Mouse (Mus musculus): ENCODE measurements around the gene Cacnb2. TPM values are rescaled to one million over a fixed set of nuclear protein-coding genes. Genes with fewer than 3 reads are reported as not detected.

The Cacnb2 gene
- 5.6 and 5.9 TPM in 2 replicates for polyA plus RNA-seq (2014; fragmentation: Nextera tagmentation; extraction: Ambion mirVana)

DNA sequence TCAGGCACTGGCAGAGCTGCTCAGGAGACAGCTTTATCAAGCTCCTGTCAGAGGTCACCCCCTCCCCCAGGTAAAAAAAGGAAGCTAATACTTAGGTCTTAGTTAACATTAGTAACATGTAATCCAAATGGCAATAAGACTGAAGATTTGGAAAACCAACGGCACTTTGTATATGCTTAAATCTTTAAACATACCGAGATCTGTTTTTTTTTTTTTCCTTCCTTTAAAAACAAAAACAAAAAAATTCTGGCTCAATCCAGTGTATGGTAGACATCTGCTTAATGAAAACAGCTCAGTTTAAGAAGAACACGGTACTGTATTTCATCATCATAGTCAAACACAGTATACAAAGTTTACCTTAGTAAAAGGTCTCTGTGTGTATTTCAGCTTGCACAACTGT lies at the start of gene Cacnb2:
TSS of gene Cacnb2 (plus strand) at position 301 of the 400 bp plus-strand sequence.
- 66% methylated on average over 3 of the region's 3 CpGs for WGBS
- no peaks in the 10 kb centered on the region for H3K36me3 ChIP-seq (replicated peaks; ENCODE audit: control insufficient read depth, insufficient read depth)
- ATAC-seq (ENCODE audit: low FRiP score), result no peak
- peaks cover 7% of the 10 kb centered on the region; the same call in 1 of the 2 replicates for H3K4me1 ChIP-seq (replicated peaks; ENCODE audit: control insufficient read depth, insufficient read depth, low read length)
- H3K9me3 ChIP-seq (ENCODE audit: control insufficient read depth, low read length), result no peaks in the 10 kb centered on the region
- peaks cover 13% of the 10 kb centered on the region; the same call in 1 of the 2 replicates for H3K27me3 ChIP-seq (ENCODE audit: control insufficient read depth, insufficient read depth, low read length)
- H3K4me3 ChIP-seq (replicated peaks; ENCODE audit: low read length), result peak within 1 kb of the TSS; percentile 59
- no peak within 1 kb of the TSS for H3K27ac ChIP-seq
- no peak for DNase-seq (ENCODE audit: low spot score)
- peak within 1 kb of the TSS; percentile 69 for H3K9ac ChIP-seq
- peak within 1 kb of the TSS; percentile 80 for H3K4me2 ChIP-seq (replicated peaks)

DNA sequence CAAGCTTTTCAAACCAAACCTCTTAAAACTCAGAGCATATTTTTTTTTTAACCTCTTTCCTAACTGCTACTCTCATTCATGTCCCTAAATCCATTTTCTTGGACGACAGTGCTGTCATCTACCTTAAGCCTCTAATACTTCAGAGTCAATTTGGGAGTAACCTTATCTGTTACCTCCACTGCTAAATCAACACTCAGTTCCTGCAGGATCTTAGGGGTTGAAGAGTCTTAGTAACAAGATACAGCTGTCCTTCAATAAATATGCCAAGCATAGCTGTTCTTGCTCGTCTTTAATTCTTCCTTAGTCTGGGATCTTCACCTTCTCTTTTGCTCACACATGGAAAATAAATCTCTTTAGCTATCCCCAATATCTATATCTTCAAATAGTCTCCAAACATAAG lies 34.9 kb upstream of the Cacnb2 start:
- Histone ChIP-seq H3K36me3 (replicated peaks; ENCODE audit: control insufficient read depth, insufficient read depth) (no peaks in the 10 kb centered on the region), H3K27me3 (ENCODE audit: control insufficient read depth, insufficient read depth, low read length) (no peaks in the 10 kb centered on the region), H3K4me1 (replicated peaks; ENCODE audit: control insufficient read depth, insufficient read depth, low read length) (no peaks in the 10 kb centered on the region), H3K27ac (no peak overlapping the region), H3K4me3 (replicated peaks; ENCODE audit: low read length) (no peak overlapping the region), H3K9ac (no peak overlapping the region), H3K9me3 (ENCODE audit: control insufficient read depth, low read length) (no peaks in the 10 kb centered on the region), H3K4me2 (replicated peaks) (no peak overlapping the region)
- DNase-seq (ENCODE audit: low spot score) (no peak), ATAC-seq (ENCODE audit: low FRiP score) (no peak)
- WGBS, result 78% methylated on average over 2 of the region's 2 CpGs

DNA sequence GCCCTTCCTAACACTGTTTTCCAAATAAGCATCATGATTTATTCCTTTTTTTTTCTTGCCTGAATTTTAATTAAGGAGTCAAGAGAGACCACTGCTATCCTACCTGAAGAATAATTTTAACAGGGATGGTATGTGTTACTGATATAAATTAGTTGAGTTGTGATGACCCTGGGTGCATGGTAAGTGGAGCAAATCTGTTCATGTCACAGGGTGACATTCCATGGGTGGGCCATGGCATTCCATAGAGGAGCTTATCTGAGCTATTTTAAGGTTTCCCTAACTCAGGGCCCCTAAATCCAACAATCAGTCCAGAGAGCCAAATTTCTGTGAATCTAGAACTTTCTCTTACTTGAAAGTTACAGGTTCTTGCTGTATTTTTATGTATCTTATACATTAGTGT lies 31.6 kb upstream of the Cacnb2 start:
- Histone ChIP-seq H3K4me3 (replicated peaks; ENCODE audit: low read length) (no peak overlapping the region), H3K27me3 (ENCODE audit: control insufficient read depth, insufficient read depth, low read length) (no peaks in the 10 kb centered on the region), H3K27ac (no peak overlapping the region), H3K36me3 (replicated peaks; ENCODE audit: control insufficient read depth, insufficient read depth) (no peaks in the 10 kb centered on the region), H3K9ac (no peak overlapping the region), H3K4me2 (replicated peaks) (no peak overlapping the region), H3K4me1 (replicated peaks; ENCODE audit: control insufficient read depth, insufficient read depth, low read length) (no peaks in the 10 kb centered on the region), H3K9me3 (ENCODE audit: control insufficient read depth, low read length) (no peaks in the 10 kb centered on the region)
- DNase-seq (ENCODE audit: low spot score) (no peak), ATAC-seq (ENCODE audit: low FRiP score) (no peak)

DNA sequence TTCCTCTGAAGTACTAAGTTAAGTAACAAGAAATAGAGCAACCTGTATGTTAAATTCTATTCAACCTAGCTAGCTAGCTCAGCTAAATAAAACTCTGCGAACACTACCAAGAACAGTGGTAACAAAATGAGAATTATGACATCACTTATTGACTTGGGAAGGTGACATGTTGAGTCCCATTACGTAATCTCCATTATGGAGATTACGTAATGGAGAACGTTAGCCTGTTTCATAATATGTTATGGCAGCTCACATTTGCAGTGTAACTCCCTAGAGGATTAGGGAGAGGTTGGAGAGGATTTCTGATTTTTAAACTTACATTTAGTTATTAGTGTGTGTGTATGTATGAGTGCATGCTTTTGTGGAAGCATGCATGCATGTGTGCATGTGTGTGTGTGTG lies 13.3 kb upstream of the Cacnb2 start:
- Histone ChIP-seq H3K4me3 (replicated peaks; ENCODE audit: low read length) (no peak overlapping the region), H3K36me3 (replicated peaks; ENCODE audit: control insufficient read depth, insufficient read depth) (no peaks in the 10 kb centered on the region), H3K27ac (no peak overlapping the region), H3K9ac (no peak overlapping the region), H3K27me3 (ENCODE audit: control insufficient read depth, insufficient read depth, low read length) (no peaks in the 10 kb centered on the region), H3K9me3 (ENCODE audit: control insufficient read depth, low read length) (no peaks in the 10 kb centered on the region), H3K4me1 (replicated peaks; ENCODE audit: control insufficient read depth, insufficient read depth, low read length) (no peaks in the 10 kb centered on the region), H3K4me2 (replicated peaks) (no peak overlapping the region)
- DNase-seq (ENCODE audit: low spot score) (no peak), ATAC-seq (ENCODE audit: low FRiP score) (no peak)
- WGBS, result 73% methylated on average over 4 of the region's 4 CpGs

DNA sequence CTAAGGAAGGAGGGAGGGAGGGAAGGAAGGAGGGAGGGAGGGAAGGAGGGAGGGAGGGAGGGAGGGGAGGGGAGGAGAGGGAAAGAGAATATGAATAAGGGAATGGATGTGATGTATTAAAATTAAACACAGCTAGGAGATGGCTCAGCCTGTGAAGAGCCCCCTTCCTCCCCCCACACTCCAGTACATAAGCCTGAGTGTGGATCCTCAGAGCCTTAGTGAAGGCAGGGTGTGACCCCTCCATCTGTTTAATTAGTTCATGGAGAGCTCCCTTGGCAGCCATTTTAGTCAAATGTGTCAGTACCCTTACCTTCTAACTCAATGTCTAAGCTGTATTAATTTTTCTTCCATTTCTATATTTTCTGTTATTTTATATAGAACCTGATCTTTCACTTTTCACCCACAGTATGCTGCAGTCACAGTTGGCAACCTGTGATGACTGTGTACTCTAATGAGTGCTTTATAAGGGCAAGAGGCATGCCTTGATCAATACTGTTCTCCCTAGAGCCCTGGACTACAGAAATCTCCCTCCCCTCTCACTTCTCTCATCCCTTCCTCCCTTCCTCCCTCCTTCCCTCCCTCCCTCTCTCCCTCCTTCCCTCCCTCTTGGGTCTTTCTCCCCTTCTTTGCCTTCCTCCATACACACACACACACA lies 4.9 kb upstream of the Cacnb2 start:
- H3K36me3 ChIP-seq (replicated peaks; ENCODE audit: control insufficient read depth, insufficient read depth), result no peaks in the 10 kb centered on the region
- peaks cover 6% of the 10 kb centered on the region; the same call in 1 of the 2 replicates for H3K27me3 ChIP-seq (ENCODE audit: control insufficient read depth, insufficient read depth, low read length)
- H3K4me1 ChIP-seq (replicated peaks; ENCODE audit: control insufficient read depth, insufficient read depth, low read length), result no peaks in the 10 kb centered on the region
- no peak overlapping the region for H3K9ac ChIP-seq
- no peak overlapping the region for H3K4me2 ChIP-seq (replicated peaks)
- no peak for ATAC-seq (ENCODE audit: low FRiP score)
- no peak overlapping the region for H3K27ac ChIP-seq
- no peaks in the 10 kb centered on the region for H3K9me3 ChIP-seq (ENCODE audit: control insufficient read depth, low read length)
- no peak for DNase-seq (ENCODE audit: low spot score)
- H3K4me3 ChIP-seq (replicated peaks; ENCODE audit: low read length), result no peak overlapping the region

DNA sequence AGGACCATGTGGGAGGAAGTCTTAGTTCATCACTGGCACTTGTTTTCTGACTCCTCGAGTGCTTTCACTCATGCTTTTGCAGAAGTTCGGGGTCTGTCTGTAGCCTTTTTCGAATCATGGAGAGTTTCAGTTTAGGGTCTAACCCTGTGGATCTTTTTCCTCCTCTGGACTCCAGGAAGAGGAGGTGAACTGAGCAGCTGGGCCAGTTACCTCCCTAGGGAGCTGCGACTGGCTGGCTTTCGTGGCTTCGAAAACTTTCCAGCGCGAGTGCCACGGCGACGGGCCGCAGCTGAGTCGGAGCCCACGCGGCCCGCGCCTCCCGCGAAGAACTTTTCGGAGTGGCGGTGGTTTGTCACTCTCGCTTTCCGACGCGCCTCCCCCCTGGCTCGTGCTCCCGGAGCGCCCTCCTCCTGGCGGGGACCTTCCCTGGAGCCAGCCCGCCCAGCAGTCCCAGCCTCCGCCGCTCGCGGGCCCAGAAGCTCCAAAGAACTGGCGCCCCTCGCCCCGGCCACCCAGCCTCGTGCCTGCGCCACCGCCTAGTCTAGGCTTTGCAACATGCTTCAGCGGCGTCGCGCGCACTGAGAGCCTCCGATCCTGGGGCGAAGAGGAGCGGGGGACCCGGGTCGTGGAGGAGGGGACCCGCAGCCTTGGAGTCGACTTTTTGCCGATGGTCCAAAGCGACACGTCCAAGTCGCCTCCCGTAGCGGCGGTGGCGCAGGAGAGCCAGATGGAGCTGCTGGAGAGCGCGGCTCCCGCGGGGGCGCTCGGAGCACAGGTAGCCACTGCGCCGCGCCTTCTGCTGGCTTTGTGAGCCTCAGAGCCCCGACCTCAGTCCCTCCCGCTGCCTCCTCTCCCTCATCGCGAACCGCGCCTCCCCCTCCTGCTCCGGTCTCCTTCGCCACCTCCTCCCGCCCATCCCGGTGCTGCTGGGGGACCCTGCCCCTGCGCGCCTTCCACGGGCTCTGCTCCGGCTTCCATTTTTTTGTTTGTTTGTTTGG lies 1.2 kb downstream of the Cacnb2 start:
- ATAC-seq (ENCODE audit: low FRiP score) (peak; percentile 85), DNase-seq (ENCODE audit: low spot score) (peak; percentile 56)
- Histone ChIP-seq H3K36me3 (replicated peaks; ENCODE audit: control insufficient read depth, insufficient read depth) (no peaks in the 10 kb centered on the region), H3K4me2 (replicated peaks) (peak overlapping the region; percentile 80), H3K27ac (peak overlapping the region; percentile 63), H3K9me3 (ENCODE audit: control insufficient read depth, low read length) (no peaks in the 10 kb centered on the region), H3K9ac (peak overlapping the region; percentile 69), H3K4me3 (replicated peaks; ENCODE audit: low read length) (peak overlapping the region; percentile 59), H3K27me3 (ENCODE audit: control insufficient read depth, insufficient read depth, low read length) (peaks cover 13% of the 10 kb centered on the region; the same call in 1 of the 2 replicates), H3K4me1 (replicated peaks; ENCODE audit: control insufficient read depth, insufficient read depth, low read length) (peaks cover 7% of the 10 kb centered on the region; the same call in 1 of the 2 replicates)
- WGBS, result under 1% methylated on average over 79 of the region's 83 CpGs

DNA sequence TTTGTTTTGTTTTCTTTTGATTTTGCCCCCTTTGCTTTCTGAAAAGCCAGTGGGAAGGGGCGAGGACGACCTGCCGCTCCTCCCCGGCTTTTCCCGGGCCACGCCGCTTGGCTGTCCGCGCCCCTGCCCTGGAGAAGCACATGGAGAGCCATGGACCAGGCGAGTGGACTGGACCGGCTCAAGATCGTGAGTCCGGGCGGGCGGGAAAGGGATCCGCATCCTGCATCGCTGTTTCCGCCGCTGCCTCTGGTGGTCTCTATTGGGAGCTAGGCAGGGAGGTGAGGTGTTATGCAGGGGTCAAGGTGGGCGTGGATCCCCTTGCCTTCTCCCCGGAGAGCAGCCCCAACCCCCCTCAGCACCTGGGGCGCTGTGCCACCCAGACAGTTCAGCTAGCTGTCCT lies 1.9 kb downstream of the Cacnb2 start:
- peak overlapping the region; percentile 69 for H3K9ac ChIP-seq

DNA sequence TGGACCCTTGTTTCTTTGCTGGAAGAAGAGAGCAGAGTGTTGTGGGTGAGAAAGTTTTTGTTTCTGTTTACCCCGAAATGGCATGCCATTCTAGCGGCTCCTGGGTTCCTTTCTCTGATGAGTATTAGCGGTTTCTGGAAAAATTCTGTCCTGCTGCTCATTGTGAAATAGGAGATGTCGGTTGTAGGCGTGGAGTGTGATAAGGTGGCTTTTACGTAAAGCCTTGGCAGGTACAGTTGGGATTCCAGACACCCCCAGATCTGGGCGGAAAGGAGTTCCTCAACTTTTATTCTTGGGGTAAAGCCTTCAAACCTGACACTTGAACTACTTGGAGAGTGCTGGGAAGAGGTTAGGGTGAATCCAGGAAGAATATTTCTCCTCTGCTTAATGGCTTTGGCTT lies 2.3 kb downstream of the Cacnb2 start:
- DNase-seq (ENCODE audit: low spot score), result no peak
- no peak for ATAC-seq (ENCODE audit: low FRiP score)
- Histone ChIP-seq H3K9me3 (ENCODE audit: control insufficient read depth, low read length) (no peaks in the 10 kb centered on the region), H3K9ac (peak overlapping the region; percentile 69), H3K4me2 (replicated peaks) (peak overlapping the region; percentile 80), H3K27ac (no peak overlapping the region), H3K4me3 (replicated peaks; ENCODE audit: low read length) (peak overlapping the region; percentile 59), H3K27me3 (ENCODE audit: control insufficient read depth, insufficient read depth, low read length) (peaks cover 13% of the 10 kb centered on the region; the same call in 1 of the 2 replicates), H3K4me1 (replicated peaks; ENCODE audit: control insufficient read depth, insufficient read depth, low read length) (peaks cover 7% of the 10 kb centered on the region; the same call in 1 of the 2 replicates), H3K36me3 (replicated peaks; ENCODE audit: control insufficient read depth, insufficient read depth) (no peaks in the 10 kb centered on the region)
- WGBS, result 11% methylated on average over 7 of the region's 7 CpGs

More for the DNA sequence above, 1.9 kb downstream of the Cacnb2 start:
- Histone ChIP-seq H3K4me1 (replicated peaks; ENCODE audit: control insufficient read depth, insufficient read depth, low read length) (peaks cover 7% of the 10 kb centered on the region; the same call in 1 of the 2 replicates), H3K27me3 (ENCODE audit: control insufficient read depth, insufficient read depth, low read length) (peaks cover 13% of the 10 kb centered on the region; the same call in 1 of the 2 replicates), H3K4me2 (replicated peaks) (peak overlapping the region; percentile 80), H3K4me3 (replicated peaks; ENCODE audit: low read length) (peak overlapping the region; percentile 59), H3K27ac (peak overlapping the region; percentile 63), H3K36me3 (replicated peaks; ENCODE audit: control insufficient read depth, insufficient read depth) (no peaks in the 10 kb centered on the region), H3K9me3 (ENCODE audit: control insufficient read depth, low read length) (no peaks in the 10 kb centered on the region)
- WGBS, result under 1% methylated on average over 22 of the region's 22 CpGs
- peak; percentile 68 for ATAC-seq (ENCODE audit: low FRiP score)
- no peak for DNase-seq (ENCODE audit: low spot score)

DNA sequence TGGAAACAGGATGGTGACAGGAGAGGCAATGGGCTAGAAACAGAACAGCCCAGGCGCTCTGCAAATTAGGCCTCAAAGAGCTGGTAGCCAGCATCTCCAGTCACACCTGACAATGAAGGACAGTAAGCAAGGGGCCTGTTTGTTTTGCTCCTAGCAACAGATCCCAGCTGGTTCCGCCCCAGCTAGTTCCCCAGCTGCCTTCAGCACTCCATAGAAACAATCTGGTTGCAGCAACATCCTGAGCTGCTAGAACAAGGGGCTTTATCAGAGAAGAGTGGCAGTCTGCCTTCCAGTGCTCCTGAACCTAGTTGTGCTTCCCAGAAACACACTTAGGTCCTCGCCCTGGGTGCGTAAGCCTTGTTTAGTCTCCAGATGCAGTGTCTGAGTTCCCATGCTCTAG lies 5.7 kb downstream of the Cacnb2 start:
- Histone ChIP-seq H3K27me3 (ENCODE audit: control insufficient read depth, insufficient read depth, low read length) (0 out of 2 replicates have a peak, but pooled peaks cover 6% of the 10 kb centered on the region), H3K36me3 (replicated peaks; ENCODE audit: control insufficient read depth, insufficient read depth) (no peaks in the 10 kb centered on the region), H3K27ac (no peak overlapping the region), H3K4me2 (replicated peaks) (no peak overlapping the region), H3K4me3 (replicated peaks; ENCODE audit: low read length) (no peak overlapping the region), H3K9me3 (ENCODE audit: control insufficient read depth, low read length) (no peaks in the 10 kb centered on the region), H3K9ac (no peak overlapping the region), H3K4me1 (replicated peaks; ENCODE audit: control insufficient read depth, insufficient read depth, low read length) (peaks cover 4% of the 10 kb centered on the region; the same call in 1 of the 2 replicates)
- 27% methylated on average over 4 of the region's 4 CpGs for WGBS
- DNase-seq (ENCODE audit: low spot score), result no peak
- ATAC-seq (ENCODE audit: low FRiP score), result no peak

Measured in hindbrain, embryonic 14.5 days (tissue).